Mouse (Mus musculus): Measurements from ENCODE around the gene Gpr89. TPM values are rescaled to one million over a fixed set of nuclear protein-coding genes. Genes with fewer than 3 reads are reported as not detected.

The Gpr89 gene
- polyA plus RNA-seq (2012; rRNA removed) = 15.2 and 16.1 TPM in 2 replicates

DNA sequence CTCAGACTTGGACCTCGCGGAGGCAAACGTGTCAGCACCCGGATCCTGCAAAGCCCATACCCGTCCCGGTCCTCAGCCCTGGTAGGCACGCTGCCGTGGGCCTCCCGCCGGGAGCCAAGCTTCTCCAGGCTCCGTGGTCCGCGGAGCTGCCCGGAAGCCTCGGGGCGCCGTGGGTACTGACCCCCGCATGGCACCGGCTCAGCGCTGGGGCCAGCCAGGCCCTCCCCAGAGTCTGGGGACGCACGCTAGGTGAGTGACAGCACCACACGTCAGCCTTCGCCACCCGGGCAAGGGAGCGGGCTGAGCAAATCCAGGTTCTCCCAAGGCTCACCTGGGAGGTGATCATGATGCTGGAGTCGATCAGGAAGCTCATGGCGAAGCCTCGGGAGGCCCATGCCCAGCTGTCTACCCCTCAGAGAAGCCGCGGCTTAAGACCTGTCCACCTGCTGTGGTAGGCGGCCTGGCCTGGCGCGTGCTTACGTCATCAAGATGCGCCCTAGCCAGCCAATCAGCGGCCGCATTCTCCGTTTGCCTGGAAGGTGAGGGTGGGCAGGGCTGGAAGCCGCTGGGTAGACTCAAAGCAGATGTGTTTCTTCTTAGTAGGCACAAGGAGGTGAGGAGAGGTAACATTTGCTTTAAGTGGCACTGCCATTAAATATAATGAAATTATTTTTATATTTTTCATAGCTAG, at the start of gene Gpr89:
Gene Gpr89 (minus strand): TSS at position 496 of the 691 bp plus-strand sequence.

DNA sequence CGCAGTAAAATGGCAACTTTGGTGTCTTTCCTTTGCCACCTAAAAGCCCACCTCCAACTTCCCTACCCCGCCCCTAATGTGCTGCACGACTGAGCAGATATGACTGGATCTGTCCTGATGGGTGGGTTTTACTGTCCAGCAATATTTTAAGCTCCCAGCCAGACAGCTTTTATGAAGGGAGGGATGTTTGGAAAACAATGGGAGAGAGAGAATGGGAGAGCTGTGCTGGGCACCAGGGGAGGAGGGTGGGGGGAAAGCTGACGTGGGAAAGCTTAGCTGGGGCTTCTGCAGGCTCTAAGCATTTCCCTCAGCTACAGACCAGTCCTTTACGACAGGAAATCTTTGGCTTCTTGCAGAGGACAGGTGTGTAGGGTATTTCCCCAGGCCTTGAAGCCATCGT, 20.8 kb upstream of the Gpr89 start, which contains the start of gene Gja8:
Gene Gja8 (minus strand): TSS at position 101 of the 400 bp plus-strand sequence.

DNA sequence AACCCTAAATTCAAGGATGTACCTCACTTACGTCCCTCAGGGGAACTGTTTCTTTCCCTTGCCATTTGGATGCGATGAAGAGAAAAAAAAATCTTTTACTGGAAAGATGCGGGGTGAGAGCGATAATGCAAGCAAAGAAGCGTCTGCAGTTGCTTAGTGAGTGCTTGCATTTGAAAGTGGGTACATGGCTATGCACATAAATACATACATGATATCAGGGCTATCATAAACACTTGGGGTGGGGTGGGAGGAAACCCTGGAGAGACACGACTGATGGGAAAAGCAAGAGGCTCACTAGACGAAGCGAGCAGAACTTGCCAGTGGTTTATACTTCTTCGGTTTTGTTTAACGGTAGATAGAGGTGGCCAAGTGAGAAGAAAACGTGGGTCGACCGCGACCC, 753 bp downstream of the Gpr89 start, which contains the start of gene Gja5:
Gene Gja5 (plus strand): TSS at position 301 of the 400 bp plus-strand sequence.

DNA sequence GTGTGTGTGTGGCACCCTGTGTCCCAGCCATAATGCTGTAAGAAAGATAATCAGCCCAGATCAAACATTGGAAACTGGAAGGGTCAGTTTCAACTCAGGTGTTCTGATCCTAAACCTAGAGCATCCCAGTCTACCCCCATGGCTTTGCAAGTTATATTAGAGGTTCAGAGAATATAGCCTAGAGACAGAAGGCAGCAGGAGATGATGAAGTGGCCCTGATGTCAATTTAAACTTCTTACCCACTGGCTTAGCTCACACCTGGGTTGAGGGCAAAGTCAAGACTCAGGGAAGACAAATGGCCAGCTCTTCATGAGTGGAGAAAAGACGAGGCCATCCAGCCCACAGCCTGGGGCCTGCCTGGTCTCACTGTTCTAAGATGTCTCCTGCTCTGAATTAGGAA, 76.2 kb downstream of the Gpr89 start, which contains the start of the genes Pdzk1 and Cd160:
Gene Pdzk1 (plus strand): TSS at position 301 of the 400 bp plus-strand sequence.
Gene Cd160 (minus strand): TSS at position 368 of the 400 bp plus-strand sequence.

Other genes starting within 250 kb of the Gpr89 start
- 6.0 and 6.9 TPM in 2 replicates for gene Ankrd35, start 235.2 kb downstream of the Gpr89 start, polyA plus RNA-seq (2012; rRNA removed)
- 28.0 and 28.3 TPM in 2 replicates for gene Pias3, start 209.0 kb downstream of the Gpr89 start, polyA plus RNA-seq (2012; rRNA removed)
- 8.0 and 9.7 TPM in 2 replicates for gene Nudt17, start 196.8 kb downstream of the Gpr89 start, polyA plus RNA-seq (2012; rRNA removed)
- 36.6 and 37.6 TPM in 2 replicates for gene Polr3c, start 177.7 kb downstream of the Gpr89 start, polyA plus RNA-seq (2012; rRNA removed)
- 43.3 and 47.7 TPM in 2 replicates for gene Rnf115, start 177.7 kb downstream of the Gpr89 start, polyA plus RNA-seq (2012; rRNA removed)
- 0.08 and 0.16 TPM in 2 replicates for gene Pdzk1, start 76.1 kb downstream of the Gpr89 start, polyA plus RNA-seq (2012; rRNA removed)
- not detected in 2 replicates for gene Cd160, start 76.0 kb downstream of the Gpr89 start, polyA plus RNA-seq (2012; rRNA removed)
- gene Gja5, start 653 bp downstream of the Gpr89 start, polyA plus RNA-seq (2012; rRNA removed) = 1.5 and 1.6 TPM in 2 replicates
- gene Gja8, start 20.7 kb upstream of the Gpr89 start, polyA plus RNA-seq (2012; rRNA removed) = not detected in 2 replicates